Mouse (Mus musculus) cerebellum, postnatal 4 days (tissue): ENCODE results near the gene Lrfn4.

ENCODE experiments used
- DNase-seq, 2 experiments: peaks; one replicate each; pipeline ENCODE4 v3.0.0; 2022; ENCODE audit warnings: low spot score in 2 of 2, mixed read lengths in 1 of 2

Gene Lrfn4

DNA sequence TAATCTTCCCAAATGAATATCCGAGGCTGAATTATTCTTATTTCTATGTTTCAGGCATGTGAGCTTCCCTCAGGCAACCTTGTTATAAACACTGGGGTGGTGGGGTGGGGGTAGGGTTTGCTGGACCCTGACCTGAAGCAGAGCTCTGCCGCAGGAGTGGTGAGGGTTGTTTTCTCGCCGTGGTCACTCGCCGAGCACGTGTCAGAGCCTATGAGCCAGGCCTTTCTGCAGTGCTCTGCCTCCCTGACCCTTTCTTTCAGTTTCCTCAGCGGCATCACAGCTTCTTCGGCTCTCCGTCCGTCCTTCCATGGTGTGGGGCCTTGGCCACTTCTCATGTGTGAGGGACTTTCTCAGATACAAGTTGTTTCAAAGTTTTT lies 45.2 kb downstream of the Lrfn4 start:
- DNase-seq: no peak

DNA sequence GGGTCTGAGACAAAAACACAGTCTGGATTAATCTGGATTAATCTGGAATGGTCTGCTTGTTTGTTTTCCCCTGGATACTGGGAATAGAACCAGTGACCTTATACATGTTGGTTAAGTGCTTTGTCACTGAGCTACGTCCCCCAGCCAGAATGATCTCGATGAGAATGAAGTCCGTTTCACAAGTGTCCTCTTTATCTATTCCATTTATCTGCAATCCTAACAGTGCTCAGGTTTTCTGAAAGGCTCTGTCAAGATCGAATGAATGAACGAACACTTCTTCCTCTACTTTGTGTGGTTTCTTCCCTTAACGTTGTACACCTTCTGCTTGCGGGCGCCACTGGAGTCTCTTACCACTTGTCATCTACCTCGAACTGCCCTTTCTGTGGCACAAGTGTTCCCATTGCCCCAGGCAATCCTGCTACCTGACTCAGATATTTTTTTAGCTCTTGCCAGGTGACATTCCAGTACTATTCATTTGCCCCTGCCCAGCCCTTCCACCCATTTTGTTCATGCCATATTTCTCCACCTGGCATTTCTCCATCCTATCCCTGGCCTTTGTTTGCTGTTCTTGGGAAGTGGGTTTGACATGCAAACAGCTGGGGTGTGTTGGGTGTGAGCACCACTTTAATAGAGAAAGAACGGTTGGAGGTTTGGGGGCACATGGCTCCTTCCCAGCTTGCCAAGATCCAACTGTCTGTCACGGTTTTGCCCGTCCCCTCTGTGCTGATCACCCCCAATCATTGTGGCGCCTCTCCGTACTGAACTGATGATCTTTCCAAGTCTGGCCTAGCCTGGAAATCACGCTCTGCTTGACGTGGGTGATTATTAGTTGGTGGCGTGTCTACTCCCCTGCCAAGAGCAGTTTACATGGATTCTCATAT lies 45.9 kb downstream of the Lrfn4 start:
- DNase-seq: no peak

DNA sequence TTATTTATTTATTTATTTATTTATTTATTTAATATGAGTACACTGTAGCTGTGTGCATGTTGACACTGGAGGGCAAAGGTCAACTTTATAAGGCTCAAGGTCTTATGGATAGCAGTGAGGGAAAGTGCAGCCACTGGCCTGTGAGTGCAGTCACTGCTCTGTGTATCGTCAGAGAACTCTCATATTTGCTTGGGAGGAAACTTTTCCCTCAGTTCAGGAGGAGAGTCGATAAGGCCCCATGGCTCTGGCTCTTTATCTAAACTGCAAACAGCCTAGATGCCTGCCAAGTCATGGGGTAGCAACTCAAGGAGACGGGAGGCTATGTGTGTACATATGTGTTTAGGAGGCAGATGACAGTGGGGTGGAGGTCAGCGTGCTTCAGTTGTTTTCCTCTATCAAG lies 46.6 kb downstream of the Lrfn4 start:
- DNase-seq: no peak

DNA sequence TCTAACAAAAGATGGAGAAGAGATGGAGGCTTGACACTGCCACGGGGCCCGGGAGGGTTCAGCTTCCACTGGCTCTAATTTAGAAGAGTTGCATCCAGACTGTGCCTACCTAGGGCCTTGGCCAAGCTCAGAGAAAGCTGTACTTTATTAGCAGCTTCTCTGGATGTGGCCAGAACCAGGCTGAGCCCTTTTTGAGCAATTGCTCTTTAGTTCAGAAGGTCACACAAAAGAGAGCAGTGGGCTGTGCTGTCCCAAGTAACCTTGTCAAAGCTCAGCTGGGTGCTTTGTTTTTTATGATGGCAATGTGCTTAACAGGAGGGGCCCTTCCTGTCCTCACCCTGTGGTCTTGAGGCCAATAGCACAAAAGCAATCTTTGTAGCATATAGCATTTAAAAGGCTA lies 47.8 kb downstream of the Lrfn4 start:
- no peak for DNase-seq

DNA sequence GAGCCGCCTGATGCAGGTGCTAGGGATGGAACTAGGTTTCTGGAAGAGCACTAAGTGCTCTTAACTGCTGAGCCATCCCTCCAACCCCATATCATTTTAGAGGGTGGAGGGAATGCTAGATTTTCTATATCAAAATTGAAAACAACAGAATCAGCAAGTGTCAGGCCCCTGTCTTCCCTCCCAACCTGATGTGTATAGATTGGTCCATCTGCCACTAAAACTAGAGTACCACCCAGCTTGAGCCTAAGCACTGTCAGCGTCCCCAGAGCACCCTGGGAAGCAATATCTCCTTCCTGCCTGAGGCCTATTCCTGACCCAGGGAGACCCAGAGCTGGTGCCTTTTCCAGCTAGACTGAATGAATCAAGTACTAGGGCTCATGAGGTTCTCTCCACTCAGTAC lies 48.6 kb downstream of the Lrfn4 start:
- DNase-seq: no peak

DNA sequence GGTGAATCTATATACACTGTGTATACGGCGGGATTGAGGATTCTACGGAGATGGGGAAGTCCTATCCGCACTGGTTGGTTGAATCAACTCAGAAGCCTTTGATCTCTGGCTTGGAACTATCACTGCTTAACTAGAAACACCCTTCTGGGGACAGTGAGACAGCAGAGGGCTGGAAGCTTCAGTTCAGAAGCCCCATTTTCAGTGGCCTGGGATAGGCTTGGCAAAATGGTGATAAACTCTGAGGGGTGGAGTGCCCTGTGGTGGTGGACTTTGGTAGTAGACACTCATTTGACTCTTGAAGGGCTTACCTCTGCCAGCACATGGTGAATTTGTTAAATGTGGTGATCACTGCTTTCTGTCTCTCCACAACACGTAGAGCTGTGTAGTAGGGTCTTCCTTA lies 49.8 kb downstream of the Lrfn4 start:
- no peak for DNase-seq
